Mouse (Mus musculus): Measurements from ENCODE around the gene Fam189b.

- no peak for TF ChIP-seq TAL1 (IDR thresholded peaks at IDR 0.05; ENCODE audit: low read length)
- no peak for TF ChIP-seq GATA1 (IDR thresholded peaks at IDR 0.05; ENCODE audit: low read length)
These were observed 16.9 kb downstream of the Fam189b start for GRCm38 (mm10) chr3:89199839-89200238.

Data from erythroblast, embryonic 14.5 days (primary cell).